Mouse (Mus musculus) MEL (cell line): ENCODE measurements around the gene Rfx7.

ENCODE experiments used
- BHLHE40 ChIP-seq: IDR thresholded peaks from 2 replicates; pipeline ENCODE4 v1.6.1; 2012; ENCODE audit warnings: low read depth, mild to moderate bottlenecking, inconsistent platforms, low read length, improper control_type of control experiment, borderline replicate concordance
- CHD2 ChIP-seq: IDR thresholded peaks from 2 replicates; pipeline ENCODE4 v1.6.1; 2011; ENCODE audit warnings: low read length, improper control_type of control experiment
- CTCF ChIP-seq, 3 experiments: IDR thresholded peaks in 2 of 3; conservative IDR thresholded peaks in 1 of 3; 2 replicates each; pipeline ENCODE4 v1.5.1; 2011 to 2012; ENCODE audit warnings: low read length in 3 of 3, low read depth in 2 of 3, mild to moderate bottlenecking in 2 of 3, improper control_type of control experiment in 1 of 3, inconsistent platforms in 1 of 3, mixed read lengths in 1 of 3, moderate library complexity in 1 of 3; ENCODE audit not compliant: control insufficient read depth in 1 of 3, insufficient read depth in 1 of 3, poor library complexity in 1 of 3, severe bottlenecking in 1 of 3
- E2F4 ChIP-seq: IDR thresholded peaks from 2 replicates; pipeline ENCODE4 v1.6.1; 2011; ENCODE audit warnings: low read depth, low read length, improper control_type of control experiment, borderline replicate concordance
- ELF1 ChIP-seq: IDR thresholded peaks from 2 replicates; pipeline ENCODE4 v1.6.1; 2014; ENCODE audit warnings: low read depth, mild to moderate bottlenecking, inconsistent platforms, low read length, improper control_type of control experiment, moderate library complexity
- GABPA ChIP-seq: IDR thresholded peaks from 2 replicates; pipeline ENCODE4 v1.6.1; 2012; ENCODE audit warnings: low read depth, mild to moderate bottlenecking, inconsistent platforms, low read length, improper control_type of control experiment, moderate library complexity
- GATA1 ChIP-seq: IDR thresholded peaks from 2 replicates; pipeline ENCODE4 v1.6.1; 2011; ENCODE audit warnings: low read depth, low read length, improper control_type of control experiment
- RAD21 ChIP-seq: IDR thresholded peaks from 2 replicates; pipeline ENCODE4 v1.6.1; 2011; ENCODE audit warnings: mild to moderate bottlenecking, low read depth, low read length, improper control_type of control experiment
- SIN3A ChIP-seq: IDR thresholded peaks from 2 replicates; pipeline ENCODE4 v1.6.1; 2012; ENCODE audit warnings: low read length, improper control_type of control experiment, inconsistent platforms
- TBP ChIP-seq: IDR thresholded peaks from 2 replicates; pipeline ENCODE4 v1.8.0; 2011; ENCODE audit warnings: low read depth, low read length, improper control_type of control experiment
- USF1 ChIP-seq: IDR thresholded peaks from 2 replicates; pipeline ENCODE4 v1.6.1; 2014; ENCODE audit warnings: low read depth, mild to moderate bottlenecking, inconsistent platforms, low read length, improper control_type of control experiment, moderate library complexity

- peak; percentile 99 for TF ChIP-seq GATA1
- no peak for TF ChIP-seq RAD21
- TF ChIP-seq CTCF (IDR thresholded peaks at IDR 0.05 in 2 of 3, conservative IDR thresholded peaks at IDR 0.05 in 1 of 3; ENCODE audit: control insufficient read depth in 1 of 3, insufficient read depth in 1 of 3, low read depth in 2 of 3, low read length in 3 of 3, poor library complexity in 1 of 3, severe bottlenecking in 1 of 3): no peak
- no peak for TF ChIP-seq GABPA
- no peak for TF ChIP-seq TBP
- TF ChIP-seq BHLHE40: peak; percentile 76; the same call in 1 of the 2 replicates
- TF ChIP-seq SIN3A: peak; percentile 92
- TF ChIP-seq ELF1: no peak
- TF ChIP-seq E2F4: no peak
- no peak for TF ChIP-seq USF1
- TF ChIP-seq CHD2: no peak
Observed at GRCm38 (mm10) chr9:72488523-72488922, 43.5 kb upstream of the Rfx7 start.
